Mouse (Mus musculus) neural tube, embryonic 15.5 days (tissue): Measurements from ENCODE around the gene Spint2. TPM values are rescaled to one million over a fixed set of nuclear protein-coding genes. Genes with fewer than 3 reads are reported as not detected.

Source experiments
- ATAC-seq: fragments of 200-750 bp; cut with Nextera tagmentation; 2 replicates; pipeline ENCODE4 v1.8.0; 2017; ENCODE audit warnings: mild to moderate bottlenecking, moderate TSS enrichment, moderate library complexity; ENCODE audit not compliant: low FRiP score
- H3K27ac ChIP-seq: fragments of 300-500 bp; sonication (generic); replicated peaks from 2 replicates; pipeline ENCODE4 v1.5.1; 2015; ENCODE audit warnings: mild to moderate bottlenecking, inconsistent platforms
- H3K27me3 ChIP-seq: fragments of 300-500 bp; sonication (generic); replicated peaks from 2 replicates; pipeline ENCODE4 v1.6.1; 2015; ENCODE audit warnings: inconsistent platforms
- H3K36me3 ChIP-seq: fragments of 300-500 bp; sonication (generic); 2 replicates; pipeline ENCODE4 v1.6.1; 2015; ENCODE audit warnings: inconsistent platforms
- H3K4me1 ChIP-seq: fragments of 300-500 bp; sonication (generic); 2 replicates; pipeline ENCODE4 v1.6.1; 2015; ENCODE audit warnings: inconsistent platforms
- H3K4me2 ChIP-seq: fragments of 300-500 bp; sonication (generic); 2 replicates; pipeline ENCODE4 v1.6.1; 2015; ENCODE audit warnings: inconsistent platforms, mild to moderate bottlenecking, moderate library complexity
- H3K4me3 ChIP-seq: fragments of 300-500 bp; sonication (generic); replicated peaks from 2 replicates; pipeline ENCODE4 v1.5.1; 2015; ENCODE audit warnings: mild to moderate bottlenecking, inconsistent platforms
- H3K9ac ChIP-seq: fragments of 300-500 bp; sonication (generic); replicated peaks from 2 replicates; pipeline ENCODE4 v1.6.1; 2015; ENCODE audit warnings: mild to moderate bottlenecking, inconsistent platforms
- H3K9me3 ChIP-seq: fragments of 300-500 bp; sonication (generic); replicated peaks from 2 replicates; pipeline ENCODE4 v1.6.1; 2016; ENCODE audit warnings: inconsistent platforms
- WGBS: fragments of 180-500 bp; shearing (Covaris S2); methylation state at CpG from one replicate; pipeline ENCODE4 v1.1.7; 2015; ENCODE audit warnings: mixed read lengths; 5-methylcytosine and 5-hydroxymethylcytosine counted together
- polyA plus RNA-seq: library from polyadenylated mRNA; unstranded; fragments of >200 nt; fragmentation: Nextera tagmentation; extraction: Ambion mirVana; gene quantifications from 2 replicates; pipeline ENCODE4 v1.2.1, GENCODE M21; 2015

Spint2 gene
- polyA plus RNA-seq = 62.7 and 140 TPM in 2 replicates

- Histone ChIP-seq H3K27me3 (peaks cover 36% of the 10 kb centered on the region), H3K4me1 (peaks cover 20% of the 10 kb centered on the region), H3K9ac (peak within 1 kb of the TSS; percentile 57), H3K27ac (no peak within 1 kb of the TSS), H3K4me2 (peak within 1 kb of the TSS; percentile 96), H3K9me3 (no peaks in the 10 kb centered on the region), H3K4me3 (peak within 1 kb of the TSS; percentile 58), H3K36me3 (no peaks in the 10 kb centered on the region)
- peak; percentile 88 for ATAC-seq
- under 1% methylated on average over 80 of the region's 80 CpGs for WGBS
Observed at GRCm38 (mm10) chr7:29281201-29282073, at the start of gene Spint2. Gene Spint2 (minus strand): TSS chr7:29281912.

DNA sequence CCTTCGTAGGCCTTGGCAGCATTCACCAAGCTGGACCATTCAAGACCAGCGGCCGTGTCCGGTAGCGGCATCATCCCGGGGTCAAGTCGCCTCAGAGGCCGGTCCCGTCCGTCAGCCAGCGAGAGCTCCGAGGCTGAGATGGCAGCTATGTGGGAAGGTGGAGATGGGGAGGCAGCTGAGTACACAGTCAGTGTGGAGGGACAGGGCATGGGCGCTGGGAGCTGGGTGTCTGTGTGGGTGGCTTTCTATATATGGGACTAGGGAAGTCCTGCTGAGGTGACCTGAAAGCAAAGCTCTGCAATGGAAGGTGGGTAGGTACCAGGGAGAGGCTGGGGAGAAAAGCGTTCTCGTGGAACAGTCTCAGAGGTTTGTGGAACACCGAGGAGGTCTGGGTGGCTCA is 47.3 kb upstream of the Spint2 start:
- peaks cover 67% of the 10 kb centered on the region for H3K36me3 ChIP-seq
- 93% methylated on average over 16 of the region's 16 CpGs for WGBS
- no peak overlapping the region for H3K27ac ChIP-seq

DNA sequence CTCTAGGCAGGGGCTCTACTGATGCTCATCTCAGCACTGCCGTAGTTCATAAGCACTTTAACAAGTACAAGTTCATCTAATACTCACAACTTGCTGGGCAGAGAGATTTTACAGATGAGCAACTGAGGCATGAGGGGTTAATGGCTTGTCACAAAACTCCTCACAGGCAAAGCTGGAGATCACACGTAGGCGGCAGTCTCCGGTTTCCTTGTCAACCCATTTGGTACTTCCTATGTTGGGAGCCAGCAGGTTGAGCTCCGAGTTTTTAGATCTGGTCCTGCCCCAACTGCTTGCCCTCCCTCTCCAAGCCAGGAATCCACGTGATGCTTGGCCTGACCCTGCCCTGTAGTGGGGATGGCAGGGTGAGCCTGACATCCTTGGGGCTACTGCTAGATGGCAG is 45.4 kb upstream of the Spint2 start:
- Histone ChIP-seq H3K4me3 (no peak overlapping the region), H3K27ac (no peak overlapping the region), H3K27me3 (no peaks in the 10 kb centered on the region), H3K9me3 (no peaks in the 10 kb centered on the region), H3K9ac (no peak overlapping the region), H3K4me2 (no peak overlapping the region), H3K4me1 (no peaks in the 10 kb centered on the region), H3K36me3 (peaks cover 61% of the 10 kb centered on the region)
- 90% methylated on average over 6 of the region's 6 CpGs for WGBS
- no peak for ATAC-seq

More for the DNA sequence above, 47.3 kb upstream of the Spint2 start:
- Histone ChIP-seq H3K4me2 (no peak overlapping the region), H3K9ac (no peak overlapping the region), H3K9me3 (no peaks in the 10 kb centered on the region), H3K4me1 (no peaks in the 10 kb centered on the region), H3K4me3 (no peak overlapping the region), H3K27me3 (no peaks in the 10 kb centered on the region)
- no peak for ATAC-seq

DNA sequence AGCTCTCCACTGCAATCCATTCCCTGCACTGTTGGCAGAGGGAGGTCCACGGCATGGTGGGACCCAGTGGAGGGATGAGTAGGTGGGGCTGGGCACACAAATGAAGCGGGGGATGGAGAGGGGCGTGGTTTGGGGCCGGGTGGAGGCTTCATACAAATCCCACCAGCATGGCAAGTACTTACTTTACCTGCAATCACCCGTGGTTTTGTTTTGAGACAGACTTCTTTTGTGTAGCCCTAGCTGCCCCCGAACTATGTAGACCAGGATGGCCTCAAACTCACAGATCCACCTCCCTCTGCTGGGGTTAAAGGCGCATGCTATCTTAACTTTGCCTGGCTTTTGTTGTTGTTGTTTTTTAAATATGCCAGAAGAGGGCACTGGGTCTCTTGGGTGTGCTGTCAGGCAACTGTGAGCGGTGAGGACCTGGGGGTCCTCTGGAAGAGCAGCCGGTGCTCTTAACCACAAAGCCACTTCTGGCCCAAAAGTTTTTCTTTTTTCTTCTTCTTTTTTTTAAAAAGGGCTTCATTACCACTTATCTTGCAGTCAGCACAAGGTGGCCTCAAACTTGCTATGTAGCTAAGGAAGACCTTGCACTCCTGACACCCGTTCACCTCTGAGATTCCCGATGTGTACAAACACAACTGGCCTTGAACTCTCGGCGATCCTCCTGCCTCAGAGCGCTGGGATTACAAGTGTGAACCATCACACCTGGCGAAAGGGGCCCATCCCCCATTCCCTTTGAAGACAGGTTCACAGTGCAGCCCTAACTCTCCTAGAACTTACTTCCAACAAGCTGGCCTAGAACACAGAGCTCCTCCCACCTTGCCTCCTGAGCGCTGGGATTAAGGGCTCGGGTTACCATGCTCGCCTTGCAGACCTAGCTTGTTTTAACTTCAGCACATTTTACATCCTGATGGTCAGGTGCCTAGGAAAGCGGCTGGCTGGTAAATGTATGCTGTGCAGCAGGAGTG is 37.9 kb upstream of the Spint2 start:
- WGBS = 17% methylated on average over 19 of the region's 19 CpGs
- Histone ChIP-seq H3K4me2 (peak overlapping the region; percentile 46), H3K27ac (peak overlapping the region; percentile 90), H3K36me3 (peaks cover 17% of the 10 kb centered on the region; the same call in 1 of the 2 replicates), H3K4me1 (peaks cover 64% of the 10 kb centered on the region), H3K9me3 (no peaks in the 10 kb centered on the region), H3K9ac (no peak overlapping the region), H3K27me3 (no peaks in the 10 kb centered on the region), H3K4me3 (no peak overlapping the region)
- 0 out of 2 replicates have a peak, but pooled peaks have one; percentile 6 for ATAC-seq

DNA sequence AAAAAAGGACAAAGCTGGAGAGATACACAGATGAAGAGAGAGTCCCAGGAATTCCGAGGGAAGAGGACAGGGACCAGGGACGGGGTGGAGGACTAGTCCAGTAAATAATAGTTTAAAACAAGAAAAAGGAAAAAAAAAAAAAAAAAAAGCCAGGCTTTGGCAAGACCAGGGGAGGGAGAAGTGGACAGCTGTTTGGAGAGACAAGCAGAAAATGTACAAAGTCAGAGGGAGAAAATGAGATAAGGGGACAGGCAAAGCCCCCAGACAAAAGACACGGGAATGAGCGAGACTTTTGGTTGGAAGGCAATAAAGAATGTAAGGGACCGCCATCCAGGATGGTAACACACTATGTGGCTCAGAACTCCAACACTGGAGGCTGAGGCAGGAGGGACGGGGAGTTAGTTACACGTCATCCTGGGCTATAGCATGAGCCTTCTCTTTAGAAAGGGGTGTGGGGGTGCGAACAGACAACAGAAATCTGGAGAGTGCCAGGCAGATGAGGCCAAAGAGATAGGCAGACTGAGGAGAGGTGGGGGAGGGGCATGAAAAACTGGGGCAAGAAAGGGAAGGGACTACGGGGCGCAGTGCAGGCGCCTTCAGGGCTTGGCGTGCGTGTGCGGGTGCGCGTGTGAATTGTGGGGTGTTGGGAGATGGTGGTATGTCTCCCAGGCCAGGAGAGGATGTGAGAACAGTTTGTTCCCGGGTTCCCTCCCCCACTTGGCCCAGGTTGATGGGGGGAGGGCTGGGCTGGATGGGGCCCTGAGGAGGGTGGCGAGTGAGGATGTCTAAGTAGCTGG is 36.6 kb upstream of the Spint2 start:
- Histone ChIP-seq H3K4me2 (peak overlapping the region; percentile 46), H3K27ac (peak overlapping the region; percentile 90), H3K4me1 (peaks cover 77% of the 10 kb centered on the region), H3K9me3 (no peaks in the 10 kb centered on the region), H3K4me3 (no peak overlapping the region), H3K27me3 (no peaks in the 10 kb centered on the region), H3K9ac (no peak overlapping the region), H3K36me3 (peaks cover 13% of the 10 kb centered on the region; the same call in 1 of the 2 replicates)
- 3% methylated on average over 18 of the region's 18 CpGs for WGBS
- ATAC-seq = peak; percentile 11; the same call in 1 of the 2 replicates

GRCm38 (mm10) chr7:29317558-29317957 is 35.8 kb upstream of the Spint2 start:
- H3K4me1 ChIP-seq = peaks cover 84% of the 10 kb centered on the region
- peak overlapping the region; percentile 46 for H3K4me2 ChIP-seq
- H3K27ac ChIP-seq = peak overlapping the region; percentile 90
- H3K4me3 ChIP-seq = no peak overlapping the region
- H3K36me3 ChIP-seq = peaks cover 13% of the 10 kb centered on the region; the same call in 1 of the 2 replicates
- peak; percentile 60 for ATAC-seq
- no peaks in the 10 kb centered on the region for H3K27me3 ChIP-seq
- 0 out of 2 replicates have a peak overlapping the region, but pooled peaks have one; percentile 34 for H3K9ac ChIP-seq
- WGBS = 0% methylated on average over 2 of the region's 2 CpGs
- no peaks in the 10 kb centered on the region for H3K9me3 ChIP-seq

DNA sequence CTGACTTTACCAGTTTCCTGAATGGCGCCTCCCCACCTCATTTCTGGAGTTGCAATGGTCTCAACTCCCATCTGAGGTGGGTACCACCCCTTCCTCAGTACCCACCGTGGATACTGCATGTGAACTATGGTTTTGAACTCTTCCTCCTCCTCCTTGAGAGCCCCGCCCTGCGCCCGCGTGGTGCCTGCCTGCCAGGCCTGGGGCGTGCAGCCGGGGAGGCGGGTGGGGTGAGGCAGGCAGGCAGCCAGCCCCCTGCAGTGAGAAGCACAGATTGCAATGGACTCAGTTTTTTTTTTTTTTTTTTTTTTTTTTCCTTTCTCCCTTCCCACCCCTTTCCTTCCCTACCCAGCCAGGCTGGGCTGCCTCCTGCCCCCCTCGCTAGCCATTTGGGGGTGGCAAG is 35.3 kb upstream of the Spint2 start:
- WGBS = 3% methylated on average over 10 of the region's 10 CpGs
- ATAC-seq = peak; percentile 19

DNA sequence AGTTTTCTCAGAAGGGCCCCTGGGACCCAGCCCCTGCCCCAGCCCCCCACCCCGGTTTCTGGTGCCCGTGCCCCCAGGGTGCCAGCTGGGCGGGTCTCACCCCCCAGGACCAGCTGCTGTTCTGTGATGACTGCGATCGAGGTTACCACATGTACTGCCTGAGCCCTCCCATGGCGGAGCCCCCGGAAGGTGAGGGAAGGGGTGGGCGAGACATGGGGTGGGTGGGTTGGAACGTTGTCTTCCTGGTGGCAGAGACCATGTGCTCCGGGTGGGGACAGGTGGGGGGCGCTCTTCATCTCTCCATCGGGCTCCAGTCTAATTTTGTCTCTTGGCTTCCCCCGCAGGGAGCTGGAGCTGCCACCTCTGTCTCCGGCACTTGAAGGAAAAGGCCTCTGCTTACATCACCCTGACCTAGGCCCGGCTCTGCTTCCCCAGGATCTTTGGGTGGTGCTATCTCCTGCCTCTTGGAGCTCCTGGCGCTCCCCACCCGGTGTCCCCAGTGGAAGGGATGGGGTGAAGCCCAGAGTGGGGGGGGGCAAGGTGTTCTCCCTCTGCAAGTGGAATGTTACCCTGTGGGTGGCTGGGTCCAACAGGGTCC is 34.5 kb upstream of the Spint2 start:
- H3K4me2 ChIP-seq = peak overlapping the region; percentile 46; the same call in 1 of the 2 replicates
- 58% methylated on average over 17 of the region's 17 CpGs for WGBS

More for the DNA sequence above, 35.3 kb upstream of the Spint2 start:
- peak overlapping the region; percentile 46 for H3K4me2 ChIP-seq
- peaks cover 86% of the 10 kb centered on the region for H3K4me1 ChIP-seq
- no peak overlapping the region for H3K4me3 ChIP-seq
- peak overlapping the region; percentile 34; the same call in 1 of the 2 replicates for H3K9ac ChIP-seq
- peaks cover 18% of the 10 kb centered on the region for H3K36me3 ChIP-seq
- peak overlapping the region; percentile 90 for H3K27ac ChIP-seq
- no peaks in the 10 kb centered on the region for H3K9me3 ChIP-seq
- no peaks in the 10 kb centered on the region for H3K27me3 ChIP-seq

DNA sequence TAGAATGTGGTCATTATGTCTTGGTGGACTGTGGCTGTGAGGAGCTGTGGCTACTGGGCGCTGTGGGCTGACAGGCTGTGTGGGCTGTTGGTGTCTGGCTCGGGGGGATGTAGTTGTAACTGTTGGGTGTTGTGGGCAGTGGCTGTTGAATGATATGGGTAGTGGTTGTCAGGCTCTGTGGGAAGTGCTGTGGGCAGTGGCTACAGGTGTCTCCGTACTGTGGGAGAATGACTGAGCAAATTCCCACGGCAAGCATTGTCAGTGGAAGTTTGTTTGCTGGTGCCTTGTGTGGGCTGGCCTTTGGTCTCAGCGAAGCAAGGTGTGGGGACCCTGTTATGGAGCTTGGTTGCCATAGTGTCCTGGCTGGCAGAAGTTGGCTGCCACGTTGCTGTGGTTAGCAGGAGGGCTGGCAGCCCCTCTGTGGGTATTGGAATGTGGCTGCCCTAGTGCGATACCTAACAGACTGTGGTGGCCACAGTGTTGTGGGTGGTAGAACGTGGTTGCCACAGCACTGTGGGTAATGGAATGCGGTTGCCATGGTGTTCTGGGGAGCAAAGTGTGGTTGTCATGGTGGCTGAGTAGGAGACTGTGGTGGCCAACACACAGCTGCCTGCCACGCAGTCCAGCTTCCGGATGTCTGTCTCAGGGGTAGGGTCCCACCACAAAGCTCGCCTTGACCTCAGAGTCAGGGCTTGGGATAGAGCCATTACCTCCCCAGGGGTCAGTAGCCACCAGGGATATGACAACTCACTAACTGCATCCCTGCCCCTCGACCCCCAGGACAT is 33.3 kb upstream of the Spint2 start:
- peak overlapping the region; percentile 45 for H3K4me2 ChIP-seq
- peaks cover 31% of the 10 kb centered on the region for H3K36me3 ChIP-seq
- no peak overlapping the region for H3K9ac ChIP-seq
- peak overlapping the region; percentile 6; the same call in 1 of the 2 replicates for H3K4me3 ChIP-seq
- H3K9me3 ChIP-seq = no peaks in the 10 kb centered on the region
- ATAC-seq = no peak
- 41% methylated on average over 13 of the region's 13 CpGs for WGBS
- peaks cover 93% of the 10 kb centered on the region for H3K4me1 ChIP-seq
- peak overlapping the region; percentile 90 for H3K27ac ChIP-seq
- no peaks in the 10 kb centered on the region for H3K27me3 ChIP-seq

More for the DNA sequence above, 34.5 kb upstream of the Spint2 start:
- Histone ChIP-seq H3K4me3 (no peak overlapping the region), H3K27me3 (no peaks in the 10 kb centered on the region), H3K9ac (peak overlapping the region; percentile 23; the same call in 1 of the 2 replicates), H3K27ac (peak overlapping the region; percentile 90), H3K9me3 (no peaks in the 10 kb centered on the region), H3K36me3 (peaks cover 26% of the 10 kb centered on the region), H3K4me1 (peaks cover 90% of the 10 kb centered on the region)
- ATAC-seq = no peak
